Mouse (Mus musculus): ENCODE results near the gene AA792892.
"Not testable (repeated sequence)": the region's sequence is repeated elsewhere in the genome, so short reads cannot be mapped to it uniquely, and the experiment has no call there.

The AA792892 gene

GRCm38 (mm10) chr5:94339449-94339848, at the start of gene AA792892:
AA792892 (plus strand) TSS chr5:94339749.
- not testable (repeated sequence) for DNase-seq

- DNase-seq = not testable (repeated sequence)
These were observed 32.9 kb upstream of the AA792892 start, which contains the start of gene A430089I19Rik for GRCm38 (mm10) chr5:94306696-94307095. A430089I19Rik (minus strand) TSS chr5:94306796.

- DNase-seq = not testable (repeated sequence)
These were observed 25.4 kb upstream of the AA792892 start, which contains the start of gene Gm6502 for GRCm38 (mm10) chr5:94314135-94314534. Gm6502 (plus strand) TSS chr5:94314435.
